Comparison of ENCODE assay signal across 7 mouse cellular contexts in the genomic region with DNA sequence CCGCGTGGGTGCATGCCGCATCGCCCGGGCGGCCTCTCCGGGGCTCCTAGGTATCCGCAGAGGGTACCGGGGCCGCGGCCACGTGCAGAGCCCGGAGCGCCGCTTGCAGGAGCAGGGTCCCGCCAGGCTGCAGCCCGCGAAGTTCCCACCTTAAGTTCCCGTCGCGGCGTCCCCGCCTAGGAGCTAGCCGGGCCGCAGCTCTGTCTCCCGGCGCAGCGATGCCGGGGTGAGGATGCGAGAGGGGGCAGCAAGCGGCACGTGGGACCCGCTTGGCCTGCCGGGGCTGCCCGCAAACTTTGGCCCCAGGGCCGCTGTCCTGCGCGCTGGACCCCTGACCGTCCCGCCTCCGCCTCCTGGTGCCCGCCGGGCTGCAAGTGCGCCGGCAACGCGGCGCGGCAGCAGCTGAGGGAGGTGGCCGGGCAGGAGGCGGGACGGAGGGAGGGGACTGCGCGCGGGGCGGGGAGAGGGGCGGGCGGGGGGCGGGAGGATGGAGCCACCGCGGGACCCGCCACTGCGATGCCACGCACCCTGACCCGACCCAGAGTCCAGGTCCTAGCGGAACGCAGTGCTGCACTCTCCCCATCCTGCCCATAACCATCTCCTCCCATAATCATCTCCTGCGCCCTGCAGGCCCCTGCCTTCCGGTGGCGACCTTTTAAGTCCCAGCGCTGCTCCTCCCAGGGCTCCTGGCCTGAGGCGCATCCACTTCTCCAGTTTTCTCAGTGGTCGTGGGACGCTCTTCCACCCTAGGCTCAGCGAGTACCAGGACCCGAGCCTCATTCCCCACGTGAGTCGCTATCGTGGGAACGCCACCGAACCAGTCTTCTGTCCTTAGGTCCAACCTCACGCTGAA. TPM values are rescaled to one million over a fixed set of nuclear protein-coding genes. Genes with fewer than 3 reads are reported as not detected.
A peak's percentile ranks its signal among the peaks of the same experiment; 100 is the strongest.
DNase-seq lines count a peak whose midpoint lies in the region; ATAC-seq lines count a peak whose summit lies in the region.

No protein-coding gene starts in this region.

- no peak overlapping the region for H3K27ac ChIP-seq in embryonic facial prominence, embryonic 15.5 days (replicated peaks)
- no peak overlapping the region for H3K27ac ChIP-seq in hindbrain, embryonic 13.5 days
- no peak overlapping the region for H3K27ac ChIP-seq in limb, embryonic 15.5 days
- no peak overlapping the region for H3K27ac ChIP-seq in neural tube, embryonic 11.5 days (ENCODE audit: low read depth, low read length)

- peaks cover 64% of the 10 kb centered on the region for H3K27me3 ChIP-seq in embryonic facial prominence, embryonic 15.5 days
- H3K27me3 ChIP-seq in hindbrain, embryonic 13.5 days: peaks cover 75% of the 10 kb centered on the region
- peaks cover 69% of the 10 kb centered on the region for H3K27me3 ChIP-seq in limb, embryonic 15.5 days
- peaks cover 34% of the 10 kb centered on the region for H3K27me3 ChIP-seq in neural tube, embryonic 11.5 days (ENCODE audit: control insufficient read depth, insufficient read depth, low read length)

- H3K9me3 ChIP-seq in embryonic facial prominence, embryonic 15.5 days (replicated peaks): peaks cover 6% of the 10 kb centered on the region; the same call in 1 of the 2 replicates
- no peaks in the 10 kb centered on the region for H3K9me3 ChIP-seq in hindbrain, embryonic 13.5 days
- H3K9me3 ChIP-seq in limb, embryonic 15.5 days: no peaks in the 10 kb centered on the region
- H3K9me3 ChIP-seq in neural tube, embryonic 11.5 days (ENCODE audit: control insufficient read depth, low read length): no peaks in the 10 kb centered on the region; the same call in 1 of the 2 replicates

- H3K4me2 ChIP-seq in embryonic facial prominence, embryonic 15.5 days (replicated peaks): peak overlapping the region; percentile 99
- H3K4me2 ChIP-seq in hindbrain, embryonic 13.5 days: peak overlapping the region; percentile 80
- peak overlapping the region; percentile 99 for H3K4me2 ChIP-seq in limb, embryonic 15.5 days
- H3K4me2 ChIP-seq in neural tube, embryonic 11.5 days (ENCODE audit: low read depth): peak overlapping the region; percentile 92

- DNase-seq in urinary bladder, adult 18-20 months (ENCODE audit: low spot score in 2 of 2): peak; percentile 20 to 41
- DNase-seq in urinary bladder, postnatal 4 days (ENCODE audit: low spot score in 2 of 2): no peak
- DNase-seq in neural tube, embryonic 11.5 days (ENCODE audit: low spot score): peak; percentile 68

- peak overlapping the region; percentile 23; the same call in 1 of the 2 replicates for H3K9ac ChIP-seq in embryonic facial prominence, embryonic 15.5 days
- H3K9ac ChIP-seq in hindbrain, embryonic 13.5 days: peak overlapping the region; percentile 64
- H3K9ac ChIP-seq in limb, embryonic 15.5 days: peak overlapping the region; percentile 39
- peak overlapping the region; percentile 40 for H3K9ac ChIP-seq in neural tube, embryonic 11.5 days (ENCODE audit: low read length)

- peak overlapping the region; percentile 58 for H3K4me3 ChIP-seq in embryonic facial prominence, embryonic 15.5 days (replicated peaks)
- peak overlapping the region; percentile 50 for H3K4me3 ChIP-seq in hindbrain, embryonic 13.5 days
- H3K4me3 ChIP-seq in limb, embryonic 15.5 days: peak overlapping the region; percentile 58
- H3K4me3 ChIP-seq in neural tube, embryonic 11.5 days (ENCODE audit: low read depth, low read length): peak overlapping the region; percentile 45

- peaks cover 16% of the 10 kb centered on the region for H3K4me1 ChIP-seq in embryonic facial prominence, embryonic 15.5 days
- H3K4me1 ChIP-seq in hindbrain, embryonic 13.5 days (replicated peaks): peaks cover 29% of the 10 kb centered on the region
- peaks cover 21% of the 10 kb centered on the region for H3K4me1 ChIP-seq in limb, embryonic 15.5 days
- H3K4me1 ChIP-seq in neural tube, embryonic 11.5 days (ENCODE audit: control insufficient read depth, insufficient read depth, low read length): peaks cover 11% of the 10 kb centered on the region; the same call in 1 of the 2 replicates

- 2% methylated on average over 75 of the region's 82 CpGs for WGBS in embryonic facial prominence, embryonic 15.5 days
- under 1% methylated on average over 72 of the region's 82 CpGs for WGBS in hindbrain, embryonic 13.5 days
- WGBS in limb, embryonic 15.5 days: 1% methylated on average over 58 of the region's 82 CpGs
- 1% methylated on average over 51 of the region's 82 CpGs for WGBS in neural tube, embryonic 11.5 days

- peak; percentile 68 for ATAC-seq in embryonic facial prominence, embryonic 15.5 days (ENCODE audit: insufficient number of reproducible peaks, low FRiP score, low TSS enrichment, low read depth)
- peak; percentile 66 for ATAC-seq in hindbrain, embryonic 13.5 days (ENCODE audit: low FRiP score)
- peak; percentile 36 for ATAC-seq in limb, embryonic 15.5 days (ENCODE audit: insufficient number of reproducible peaks, low FRiP score, low TSS enrichment, low read depth)
- peak; percentile 50; the same call in 1 of the 2 replicates for ATAC-seq in neural tube, embryonic 11.5 days (ENCODE audit: insufficient read depth, low FRiP score, low TSS enrichment)
- ATAC-seq in inflammation-experienced regulatory T-cells, adult 6 months: no peak

- no peaks in the 10 kb centered on the region for H3K36me3 ChIP-seq in embryonic facial prominence, embryonic 15.5 days
- H3K36me3 ChIP-seq in hindbrain, embryonic 13.5 days: no peaks in the 10 kb centered on the region
- H3K36me3 ChIP-seq in limb, embryonic 15.5 days: no peaks in the 10 kb centered on the region
- H3K36me3 ChIP-seq in neural tube, embryonic 11.5 days (ENCODE audit: control insufficient read depth, insufficient read depth, low read length): no peaks in the 10 kb centered on the region

RNA-seq across cellular contexts. Expression of a gene that starts 0.6 kb away (rescaled TPM):
- 1.7 and 2.1 TPM in 2 replicates for polyA plus RNA-seq in embryonic facial prominence, embryonic 15.5 days (2015; fragmentation: Nextera tagmentation; extraction: Ambion mirVana)
- 0.99 and 1.1 TPM in 2 replicates for polyA plus RNA-seq in hindbrain, embryonic 13.5 days (2015; fragmentation: Nextera tagmentation; extraction: Ambion mirVana)
- 0.86 and 1.4 TPM in 2 replicates for polyA plus RNA-seq in limb, embryonic 15.5 days (2015; fragmentation: Nextera tagmentation; extraction: Ambion mirVana)
- polyA plus RNA-seq in neural tube, embryonic 11.5 days (2014; fragmentation: Nextera tagmentation; extraction: Ambion mirVana): 0.34 and 0.52 TPM in 2 replicates
- not detected for polyA plus RNA-seq in inflammation-experienced regulatory T-cells, adult 6 months (2017; shearing (Covaris generic))

RNA-seq across cellular contexts. Expression of a gene that starts 50.5 kb away (rescaled TPM):
- 8.0 and 8.8 TPM in 2 replicates for polyA plus RNA-seq in embryonic facial prominence, embryonic 15.5 days (2015; fragmentation: Nextera tagmentation; extraction: Ambion mirVana)
- 7.0 and 7.7 TPM in 2 replicates for polyA plus RNA-seq in hindbrain, embryonic 13.5 days (2015; fragmentation: Nextera tagmentation; extraction: Ambion mirVana)
- 5.5 and 6.8 TPM in 2 replicates for polyA plus RNA-seq in limb, embryonic 15.5 days (2015; fragmentation: Nextera tagmentation; extraction: Ambion mirVana)
- 8.2 and 8.9 TPM in 2 replicates for polyA plus RNA-seq in neural tube, embryonic 11.5 days (2014; fragmentation: Nextera tagmentation; extraction: Ambion mirVana)
- polyA plus RNA-seq in inflammation-experienced regulatory T-cells, adult 6 months (2017; shearing (Covaris generic)): 1 to 10 TPM in 1 of 3 experiments, under 1 TPM in 2; 0.47 to 2.0 (median 0.48) TPM

RNA-seq across cellular contexts. Expression of a gene that starts 50.6 kb away (rescaled TPM):
- polyA plus RNA-seq in embryonic facial prominence, embryonic 15.5 days (2015; fragmentation: Nextera tagmentation; extraction: Ambion mirVana): 92.0 and 102 TPM in 2 replicates
- polyA plus RNA-seq in hindbrain, embryonic 13.5 days (2015; fragmentation: Nextera tagmentation; extraction: Ambion mirVana): 70.4 and 71.3 TPM in 2 replicates
- polyA plus RNA-seq in limb, embryonic 15.5 days (2015; fragmentation: Nextera tagmentation; extraction: Ambion mirVana): 90.4 and 92.1 TPM in 2 replicates
- polyA plus RNA-seq in neural tube, embryonic 11.5 days (2014; fragmentation: Nextera tagmentation; extraction: Ambion mirVana): 48.7 and 54.0 TPM in 2 replicates
- polyA plus RNA-seq in inflammation-experienced regulatory T-cells, adult 6 months (2017; shearing (Covaris generic)): 100 to 1,000 TPM in 2 of 3 experiments, 10 to 100 TPM in 1; 81.9 to 112 (median 110) TPM

RNA-seq across cellular contexts. Expression of a gene that starts 50.8 kb away (rescaled TPM):
- 18.3 and 18.6 TPM in 2 replicates for polyA plus RNA-seq in embryonic facial prominence, embryonic 15.5 days (2015; fragmentation: Nextera tagmentation; extraction: Ambion mirVana)
- 23.1 and 25.4 TPM in 2 replicates for polyA plus RNA-seq in hindbrain, embryonic 13.5 days (2015; fragmentation: Nextera tagmentation; extraction: Ambion mirVana)
- polyA plus RNA-seq in limb, embryonic 15.5 days (2015; fragmentation: Nextera tagmentation; extraction: Ambion mirVana): 13.4 and 17.7 TPM in 2 replicates
- 26.5 and 26.8 TPM in 2 replicates for polyA plus RNA-seq in neural tube, embryonic 11.5 days (2014; fragmentation: Nextera tagmentation; extraction: Ambion mirVana)
- polyA plus RNA-seq in inflammation-experienced regulatory T-cells, adult 6 months (2017; shearing (Covaris generic)): 10 to 100 TPM; 20.2 to 22.3 (median 20.2) TPM

Comparison
In these comparisons a context has a peak if more than half of its experiments do, and no peak if none do; other contexts are left out.
1. DNase-seq: peak in urinary bladder, adult 18-20 months (2 of 2) and neural tube, embryonic 11.5 days (single experiment); none in urinary bladder, postnatal 4 days (0 of 2).
2. Peak in every context shown above with its lines, with median percentiles within 50 percentile points of each other: H3K4me2 ChIP-seq, H3K4me3 ChIP-seq and H3K9ac ChIP-seq.